Mouse (Mus musculus) MEL (cell line): Measurements from ENCODE around the gene Per2.

Experiments used
- CTCF ChIP-seq, 3 experiments: IDR thresholded peaks in 2 of 3; conservative IDR thresholded peaks in 1 of 3; 2 replicates each; pipeline ENCODE4 v1.5.1; 2011 to 2012; ENCODE audit warnings: low read length in 3 of 3, low read depth in 2 of 3, mild to moderate bottlenecking in 2 of 3, improper control_type of control experiment in 1 of 3, inconsistent platforms in 1 of 3, mixed read lengths in 1 of 3, moderate library complexity in 1 of 3; ENCODE audit not compliant: control insufficient read depth in 1 of 3, insufficient read depth in 1 of 3, poor library complexity in 1 of 3, severe bottlenecking in 1 of 3
- EP300 ChIP-seq, 2 experiments: IDR thresholded peaks; 2 replicates each; pipeline ENCODE4 v1.6.1; 2011; ENCODE audit warnings: improper control_type of control experiment in 2 of 2, low read length in 2 of 2, low read depth in 1 of 2, mild to moderate bottlenecking in 1 of 2
- HCFC1 ChIP-seq: IDR thresholded peaks from 2 replicates; pipeline ENCODE4 v1.6.1; 2012; ENCODE audit warnings: low read depth, mild to moderate bottlenecking, inconsistent platforms, low read length, improper control_type of control experiment, moderate library complexity
- NRF1 ChIP-seq: IDR thresholded peaks from 2 replicates; pipeline ENCODE4 v1.6.1; 2014; ENCODE audit warnings: low read depth, mild to moderate bottlenecking, inconsistent platforms, low read length, improper control_type of control experiment, moderate library complexity; ENCODE audit not compliant: poor library complexity, insufficient read depth, severe bottlenecking
- POLR2A ChIP-seq, 2 experiments: IDR thresholded peaks; 2 replicates each; pipeline ENCODE4 v1.6.1; 2011 to 2012; ENCODE audit warnings: low read length in 2 of 2, mild to moderate bottlenecking in 2 of 2, control low read depth in 1 of 2, improper control_type of control experiment in 1 of 2, low read depth in 1 of 2, moderate library complexity in 1 of 2; ENCODE audit not compliant: control insufficient read depth in 1 of 2, insufficient read depth in 1 of 2, poor library complexity in 1 of 2
- POLR2AphosphoS2 ChIP-seq: IDR thresholded peaks from 2 replicates; pipeline ENCODE4 v1.6.1; 2011; ENCODE audit warnings: low read length, improper control_type of control experiment
- TBP ChIP-seq: IDR thresholded peaks from 2 replicates; pipeline ENCODE4 v1.8.0; 2011; ENCODE audit warnings: low read depth, low read length, improper control_type of control experiment
- ZC3H11A ChIP-seq: IDR thresholded peaks from 2 replicates; pipeline ENCODE4 v1.6.1; 2012; ENCODE audit warnings: low read depth, mild to moderate bottlenecking, inconsistent platforms, low read length, improper control_type of control experiment
- ZMIZ1 ChIP-seq: IDR thresholded peaks from 2 replicates; pipeline ENCODE4 v1.6.1; 2012; ENCODE audit warnings: low read depth, mild to moderate bottlenecking, inconsistent platforms, low read length, improper control_type of control experiment, moderate library complexity

- TF ChIP-seq POLR2AphosphoS2 (no peak), CTCF (IDR thresholded peaks at IDR 0.05 in 2 of 3, conservative IDR thresholded peaks at IDR 0.05 in 1 of 3; ENCODE audit: control insufficient read depth in 1 of 3, insufficient read depth in 1 of 3, low read depth in 2 of 3, low read length in 3 of 3, poor library complexity in 1 of 3, severe bottlenecking in 1 of 3) (no peak), POLR2A (IDR thresholded peaks at IDR 0.05; ENCODE audit: control insufficient read depth in 1 of 2, insufficient read depth in 1 of 2, low read depth in 1 of 2, low read length in 2 of 2, poor library complexity in 1 of 2) (no peak), ZC3H11A (no peak), EP300 (IDR thresholded peaks at IDR 0.05; ENCODE audit: low read depth in 1 of 2, low read length in 2 of 2) (no peak), NRF1 (no peak), TBP (no peak), HCFC1 (no peak), ZMIZ1 (no peak)
Observed at GRCm38 (mm10) chr1:91370055-91370454, 89.1 kb downstream of the Per2 start.
